Mouse (Mus musculus) CD8-positive naive resting alpha-beta T cell, adult 2 months (primary cell): ENCODE data around the gene Gng2.

ENCODE experiments used
- DNase-seq, 2 experiments: peaks; one replicate each; pipeline ENCODE4 v3.0.0; 2022; ENCODE audit warnings: low read depth in 2 of 2, low spot score in 2 of 2

Gene Gng2

DNA sequence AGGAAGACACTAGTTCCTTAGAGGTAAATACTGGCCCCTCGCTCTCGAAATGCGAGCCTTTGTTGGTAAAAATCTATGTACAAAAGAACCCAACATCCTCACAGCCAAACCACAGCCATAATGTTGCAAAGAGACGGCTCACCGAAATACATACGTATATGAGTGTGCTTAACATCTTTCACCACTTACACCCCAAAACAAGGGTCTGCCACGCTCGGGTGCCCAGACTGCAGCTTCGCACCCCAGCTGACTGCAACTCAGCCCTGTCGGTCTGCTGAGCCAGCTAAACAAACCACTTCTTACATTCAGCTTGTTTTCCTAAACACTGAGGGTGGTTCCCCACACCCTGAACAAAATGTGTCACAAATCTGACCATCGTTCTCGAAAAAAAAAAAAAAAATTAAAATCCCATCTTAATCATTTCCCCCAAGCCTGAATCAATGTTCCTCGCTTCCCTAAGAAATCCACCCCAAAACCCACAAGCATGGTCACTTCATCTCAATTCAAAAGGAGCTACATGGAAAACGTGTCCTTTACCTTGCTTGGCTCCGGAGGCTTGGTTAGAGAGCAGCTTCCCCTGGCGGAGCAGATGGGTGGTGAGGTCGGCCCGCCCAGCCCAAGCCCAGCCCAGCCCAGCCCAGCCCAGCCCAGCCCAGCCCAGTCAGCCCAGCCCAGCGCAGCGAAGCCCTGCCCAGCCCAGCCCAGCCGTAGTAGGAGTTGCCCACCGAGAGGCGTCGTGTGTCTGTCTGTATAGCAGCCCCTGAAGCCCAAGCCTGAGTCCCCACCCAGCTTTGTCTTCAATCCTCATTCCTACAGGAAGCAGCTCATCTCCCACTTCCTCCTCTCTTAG is 781 bp downstream of the Gng2 start:
- DNase-seq, result peak; percentile 46 to 47

DNA sequence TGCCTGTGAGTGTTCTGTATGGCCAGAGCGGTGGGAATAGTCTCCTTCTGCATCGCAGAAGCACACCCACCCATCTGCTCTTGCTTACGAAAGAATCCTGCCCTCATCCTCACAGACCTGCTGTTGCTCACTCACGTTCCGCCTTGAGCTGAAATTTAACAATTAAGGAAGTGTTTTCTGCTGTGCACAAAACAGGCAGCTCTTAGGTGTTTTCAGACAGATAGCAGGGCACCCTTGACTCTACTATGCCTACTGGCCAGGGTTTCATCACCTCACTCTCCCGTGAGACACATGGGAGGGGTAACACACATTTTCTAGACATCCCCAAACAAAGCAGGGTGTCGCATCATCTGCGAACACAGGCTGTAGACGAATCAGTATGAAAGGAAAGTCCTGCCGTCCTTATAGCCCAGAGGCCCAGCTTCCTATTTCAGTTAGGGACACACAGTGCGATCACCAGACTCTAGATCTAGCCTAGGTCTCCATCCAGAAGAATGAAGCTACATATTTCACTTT is 2.4 kb downstream of the Gng2 start:
- DNase-seq, result no peak

DNA sequence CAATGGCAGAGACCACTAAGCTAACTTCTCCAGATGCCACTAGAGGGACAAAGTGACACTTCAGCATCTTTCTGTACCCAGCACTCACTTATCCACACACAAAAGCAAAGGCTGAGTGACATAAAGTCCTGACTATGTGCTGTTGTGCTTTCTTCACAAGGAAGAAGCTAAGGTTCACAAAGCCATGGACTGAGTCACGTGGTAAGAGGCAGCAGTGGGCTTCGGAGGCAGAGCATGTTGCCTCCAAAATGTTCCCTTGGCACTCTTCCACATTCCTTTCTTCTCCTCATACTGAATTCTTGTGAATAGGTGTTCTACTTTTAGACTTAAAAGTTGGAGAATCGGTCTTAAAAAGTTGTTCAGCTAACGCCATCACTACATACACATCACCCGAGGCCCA is 3.0 kb downstream of the Gng2 start:
- DNase-seq, result no peak

DNA sequence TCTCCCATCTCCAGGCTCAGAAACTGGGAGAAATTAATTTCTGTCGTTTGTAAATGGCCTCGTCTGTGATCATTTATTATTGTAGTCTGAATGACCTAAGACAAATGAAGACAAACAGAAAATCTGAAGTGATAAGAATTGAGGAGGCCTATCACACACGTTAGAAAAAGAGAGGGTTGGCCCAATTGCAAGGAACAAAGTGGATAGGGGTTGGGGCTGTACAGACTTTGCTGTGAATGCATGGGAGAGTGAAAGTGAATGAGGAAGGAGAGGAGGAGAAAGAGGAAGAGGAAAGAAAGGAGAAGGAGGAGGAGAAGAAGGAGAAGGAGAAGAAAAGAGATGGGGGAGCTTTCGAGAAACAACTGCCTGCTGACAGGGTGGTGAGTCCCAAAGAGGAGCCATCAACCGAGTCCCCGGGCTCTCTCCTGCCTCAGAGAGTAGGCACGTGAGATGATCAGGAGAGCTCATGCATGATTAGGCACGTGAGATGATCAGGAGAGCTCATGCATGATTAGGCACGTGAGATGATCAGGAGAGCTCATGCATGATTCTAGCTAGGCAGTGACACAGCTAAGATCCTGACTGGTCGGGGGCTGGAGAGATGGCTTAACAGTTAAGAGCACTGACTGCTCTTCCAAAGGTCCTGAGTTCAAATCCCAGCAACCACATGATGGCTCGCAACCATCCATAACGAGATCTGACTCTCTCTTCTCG is 5.0 kb downstream of the Gng2 start:
- no peak for DNase-seq

- no peak for DNase-seq
Observed at GRCm38 (mm10) chr14:19970845-19971244, 6.6 kb downstream of the Gng2 start.

- DNase-seq, result no peak
Observed at GRCm38 (mm10) chr14:19970106-19970785, 7.2 kb downstream of the Gng2 start.

- no peak for DNase-seq
Observed at GRCm38 (mm10) chr14:19969566-19969965, 7.9 kb downstream of the Gng2 start.

GRCm38 (mm10) chr14:19969011-19969521 is 8.4 kb downstream of the Gng2 start:
- no peak for DNase-seq

DNA sequence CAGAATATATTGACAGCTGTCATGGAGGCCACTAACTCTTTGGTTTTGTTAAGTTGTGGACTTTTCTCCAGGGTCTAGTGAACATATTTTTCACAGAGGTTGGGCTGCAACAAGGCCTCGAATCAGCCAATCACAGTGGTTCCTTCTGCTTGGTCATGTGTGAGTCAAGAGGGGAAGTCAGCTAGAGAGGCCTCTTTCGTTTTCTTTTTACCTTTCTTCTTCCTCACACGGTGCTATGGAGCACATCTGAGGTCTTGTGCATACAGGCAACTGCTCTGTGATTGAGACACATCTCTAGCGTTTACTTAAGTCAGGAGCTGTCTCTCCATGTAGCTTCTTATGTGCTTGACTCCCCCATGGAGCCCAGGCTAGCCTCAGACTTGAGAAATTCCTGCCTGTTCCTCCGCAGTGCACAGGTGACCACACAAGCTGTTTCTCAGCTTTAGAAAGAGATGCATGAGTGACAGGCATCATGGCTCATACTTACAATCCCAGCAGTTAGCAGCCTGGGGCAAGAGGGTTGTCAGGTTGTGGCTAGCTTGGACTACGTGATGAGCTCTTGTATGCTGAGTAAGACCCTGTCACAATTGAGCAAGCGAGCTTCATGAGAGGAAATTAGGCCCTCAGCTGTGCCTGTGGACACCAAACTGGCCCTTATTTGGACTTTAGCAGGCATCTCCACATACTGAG is 9.0 kb downstream of the Gng2 start:
- no peak for DNase-seq

GRCm38 (mm10) chr14:19967482-19967881 is 9.9 kb downstream of the Gng2 start:
- no peak for DNase-seq

DNA sequence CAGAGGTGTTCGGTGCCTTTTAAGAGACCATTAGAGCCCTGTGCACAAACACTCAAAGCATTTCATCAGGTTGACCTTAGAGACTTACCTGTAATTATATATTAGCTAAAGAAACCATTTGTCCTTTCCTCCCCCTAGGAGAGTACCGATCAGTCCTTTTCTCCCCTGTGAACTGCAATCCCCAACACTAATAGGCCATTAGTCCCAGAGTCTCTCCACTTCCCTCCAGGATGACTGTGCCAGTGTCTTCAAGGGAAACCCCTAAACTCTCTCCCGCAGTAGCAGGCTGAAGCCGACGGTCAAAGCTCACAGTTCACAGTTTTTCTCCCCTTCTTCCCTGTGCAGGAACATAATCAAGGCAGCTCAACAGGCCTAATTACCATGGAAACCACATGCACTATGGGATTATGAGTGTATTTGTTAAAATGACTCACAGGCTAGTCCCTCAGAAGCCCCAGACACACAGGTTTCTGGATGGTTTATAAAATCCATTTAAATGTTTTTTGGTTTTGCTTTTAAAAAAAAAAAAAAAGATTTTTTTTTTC is 13.4 kb downstream of the Gng2 start:
- DNase-seq, result no peak

DNA sequence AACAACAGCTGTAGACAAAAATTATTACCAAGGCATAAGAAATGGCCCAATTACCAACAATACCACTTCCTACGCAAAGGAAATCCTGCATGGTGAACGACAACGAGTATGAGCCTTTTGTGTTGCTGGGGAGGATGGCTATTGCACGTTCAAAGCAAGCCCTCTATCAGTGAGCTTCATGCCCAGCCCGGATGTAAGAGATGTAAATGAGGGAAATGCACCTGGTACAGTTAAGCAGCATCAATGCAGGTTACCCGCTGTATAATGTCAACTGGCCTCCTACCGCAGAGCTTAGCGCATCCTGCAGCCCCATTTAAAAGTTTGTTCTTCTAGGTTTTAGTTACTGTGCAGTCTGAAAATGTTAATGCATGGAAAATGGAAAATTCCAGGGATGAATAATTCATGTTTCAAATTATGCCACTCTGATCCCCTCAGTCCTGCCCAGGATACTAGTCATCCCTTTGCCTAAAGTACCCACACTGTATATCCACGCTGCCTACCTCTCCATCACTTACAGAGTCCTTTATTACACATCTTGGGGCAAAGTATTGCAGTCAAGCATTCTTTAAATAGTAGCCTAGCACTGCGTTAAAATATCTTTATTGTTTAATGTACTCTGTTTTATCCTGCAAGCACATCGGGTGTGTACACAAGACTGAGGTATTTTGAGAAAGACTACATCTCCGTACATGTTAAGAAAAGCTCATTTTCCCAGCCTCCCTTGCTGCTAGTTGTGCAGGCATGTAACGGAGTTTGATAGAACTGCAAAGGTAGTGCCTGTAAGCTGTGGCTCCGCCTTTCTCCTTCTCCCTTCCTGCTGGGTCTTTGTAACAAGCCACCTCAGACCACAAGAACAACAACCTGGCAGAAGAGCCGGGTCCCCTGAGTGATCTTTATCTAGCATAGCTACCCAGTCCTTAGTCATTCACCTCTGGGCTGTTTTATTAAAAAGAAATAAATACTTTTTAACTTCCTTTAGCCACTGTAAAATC is 15.2 kb downstream of the Gng2 start:
- DNase-seq, result peak; percentile 31 to 41

DNA sequence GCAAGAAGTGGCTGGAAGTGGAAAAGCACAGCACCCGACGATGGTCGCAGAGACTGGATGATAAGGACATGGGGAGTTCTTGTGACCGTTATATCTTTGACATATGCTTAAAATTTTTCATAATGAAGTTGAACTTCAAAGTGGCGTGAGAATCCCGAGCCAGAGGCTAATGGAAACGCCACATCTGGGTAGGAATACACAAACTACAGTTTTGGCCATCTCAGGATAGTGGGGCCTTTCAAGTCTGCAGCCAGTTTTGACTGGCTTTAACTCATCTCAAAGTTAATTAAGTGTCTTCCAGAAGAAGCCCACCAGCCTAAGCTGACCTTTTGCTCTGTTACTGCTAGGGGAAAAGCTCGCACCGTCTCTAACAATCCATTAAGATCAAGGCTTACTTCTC is 17.6 kb downstream of the Gng2 start:
- DNase-seq, result no peak

GRCm38 (mm10) chr14:19955077-19955476 is 22.4 kb downstream of the Gng2 start:
- DNase-seq, result no peak

GRCm38 (mm10) chr14:19950812-19951211 is 26.6 kb downstream of the Gng2 start:
- DNase-seq, result no peak

GRCm38 (mm10) chr14:19949475-19949874 is 28.0 kb downstream of the Gng2 start:
- no peak for DNase-seq

GRCm38 (mm10) chr14:19946221-19946620 is 31.2 kb downstream of the Gng2 start:
- DNase-seq, result no peak

DNA sequence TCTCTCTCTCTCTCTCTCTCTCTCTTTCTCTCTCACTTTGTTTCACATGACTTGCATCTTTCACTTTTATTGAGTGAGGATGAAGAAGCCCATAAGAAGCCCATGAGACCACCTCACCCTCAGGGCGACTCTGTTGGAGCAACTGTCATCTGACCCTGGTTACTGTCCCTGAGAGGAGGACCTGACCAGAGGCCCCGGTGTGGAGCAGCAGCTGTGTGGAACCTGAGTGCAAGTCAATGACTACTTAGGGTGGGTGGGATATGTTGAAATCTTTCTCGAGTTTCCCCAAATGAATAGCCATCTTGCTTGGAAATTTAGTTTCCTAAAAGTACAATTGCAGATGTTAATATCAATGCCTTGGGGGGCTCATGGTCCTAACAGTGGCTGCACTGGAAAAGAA is 34.7 kb downstream of the Gng2 start:
- DNase-seq, result no peak

DNA sequence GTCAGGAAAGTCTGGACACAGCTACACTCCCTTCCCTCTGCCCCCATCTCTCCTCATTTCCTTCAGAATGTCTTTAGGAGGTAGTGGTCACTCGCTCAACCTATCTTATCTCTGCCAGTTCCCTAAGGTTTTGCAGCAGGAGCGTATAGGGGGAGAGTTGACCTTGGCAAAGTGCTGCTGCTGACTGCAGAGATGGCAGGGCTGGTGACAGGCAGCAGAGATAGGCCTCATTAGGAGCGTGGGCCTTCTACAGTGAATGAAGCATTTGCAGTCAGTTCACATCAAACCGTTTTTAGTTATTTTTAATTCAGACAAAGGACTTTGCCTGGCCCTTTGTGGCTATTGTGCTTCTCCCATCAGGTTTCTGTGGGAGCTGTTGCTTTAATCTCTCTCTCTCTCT is 35.1 kb downstream of the Gng2 start:
- DNase-seq, result no peak
